Mouse (Mus musculus): Measurements from ENCODE around the gene Jhy. TPM values are rescaled to one million over a fixed set of nuclear protein-coding genes. Genes with fewer than 3 reads are reported as not detected.

The Jhy gene
- total RNA-seq (2021): 0.18 TPM in 1 of 2 replicates, not detected in the other
- long read RNA-seq: 0 reads

DNA sequence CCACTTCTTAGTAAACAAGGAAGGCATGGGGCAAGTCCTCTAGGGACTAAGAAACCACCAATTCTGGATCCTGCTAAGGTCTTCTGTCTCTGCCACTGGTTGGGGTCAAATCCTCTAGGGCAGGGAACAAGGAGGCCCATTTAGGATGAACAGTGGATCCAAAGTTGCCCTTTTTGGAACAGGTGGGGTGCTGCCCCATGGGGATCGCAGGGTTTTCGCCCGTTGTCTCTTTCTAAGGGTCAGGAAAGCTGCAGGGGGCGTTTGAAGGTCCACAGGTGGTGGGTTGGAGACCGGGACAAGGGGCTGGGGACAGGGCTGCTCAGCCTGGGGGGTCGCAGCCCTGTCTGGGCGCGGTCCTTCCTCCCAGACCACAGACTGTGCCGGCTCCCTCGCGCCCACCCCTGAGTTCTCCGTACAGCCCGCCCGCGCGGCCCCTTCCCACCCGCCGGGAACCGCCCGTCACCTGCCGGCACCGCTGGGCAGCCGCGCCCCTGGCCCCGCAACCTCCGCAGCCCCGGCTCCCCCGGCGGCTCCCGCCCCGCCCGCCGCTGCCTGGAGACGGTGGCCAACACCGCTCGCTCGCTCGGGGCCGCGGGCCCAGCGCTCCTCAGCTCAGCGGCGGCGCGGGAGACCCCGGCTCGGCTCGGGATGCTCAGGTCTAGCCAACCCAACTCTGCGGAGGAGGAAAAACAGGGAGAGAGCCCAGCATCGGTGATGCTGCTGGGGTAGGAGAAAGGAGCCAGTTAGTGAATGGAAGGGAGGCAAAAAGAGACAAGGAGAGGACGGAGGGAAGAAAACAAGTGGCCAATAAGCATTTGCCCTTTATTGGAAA lies at the start of gene Jhy:
TSS of gene Jhy (minus strand) at position 533 of the 832 bp plus-strand sequence.
- DNase-seq: no peak

DNA sequence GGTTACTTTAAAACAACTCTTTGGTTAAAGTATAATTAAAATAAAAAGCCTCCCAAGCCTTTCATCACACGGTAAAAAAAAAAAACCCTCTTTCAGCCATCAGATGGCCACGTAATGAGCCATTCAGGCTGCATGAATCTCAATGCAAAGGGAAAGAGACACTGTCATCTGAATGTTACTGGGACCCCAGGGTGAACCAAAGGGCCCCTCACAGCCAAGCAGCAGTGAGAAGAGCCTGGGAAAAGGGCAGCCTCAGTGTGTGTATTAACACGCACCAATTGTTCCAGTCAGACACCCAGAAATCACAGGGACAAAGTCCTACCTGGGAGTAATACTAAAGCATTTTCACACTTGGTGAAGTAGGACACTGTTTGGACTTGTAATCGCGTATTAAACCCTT lies 48.5 kb upstream of the Jhy start:
- no peak for DNase-seq

DNA sequence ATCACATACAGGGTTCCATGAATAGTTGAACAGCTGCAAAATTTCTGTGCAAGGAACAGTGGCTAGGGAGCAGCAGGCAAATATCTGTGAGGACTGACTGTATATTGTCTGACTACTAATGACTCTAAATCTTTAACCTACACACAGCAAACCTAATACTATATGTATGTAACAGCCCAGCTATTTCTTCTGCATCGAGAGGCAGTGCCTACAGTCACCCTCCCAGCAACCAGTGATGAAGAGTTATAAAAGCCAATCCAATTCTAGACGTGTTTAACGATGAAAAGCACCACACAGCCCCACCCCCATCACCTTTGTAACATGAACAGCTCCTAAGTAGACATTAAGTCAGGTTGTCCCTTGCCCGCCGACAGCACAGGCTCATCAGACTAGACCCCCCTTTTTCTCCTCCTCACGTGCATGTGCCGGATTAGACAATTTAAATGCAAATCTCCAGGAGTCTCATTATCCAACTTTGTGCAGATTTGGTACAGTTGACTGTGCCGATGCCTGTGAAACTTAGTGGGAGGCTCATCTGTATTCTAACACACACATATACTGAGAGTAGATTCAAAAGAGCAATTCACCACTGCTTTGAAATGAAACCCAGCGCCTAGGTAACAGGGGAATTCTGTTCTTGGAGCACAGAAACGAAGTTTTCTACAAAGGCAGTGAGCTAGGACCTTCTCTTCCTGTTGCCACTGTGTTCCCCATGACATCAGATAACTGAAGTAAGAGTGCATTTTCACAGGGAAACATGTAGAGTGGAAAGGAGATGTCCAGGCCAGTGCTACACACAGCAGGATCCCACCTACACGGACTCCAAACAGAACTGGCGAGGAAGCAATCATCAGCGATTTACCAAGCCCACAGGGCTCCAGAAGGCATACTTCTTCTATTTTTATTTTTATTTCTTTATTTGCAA lies 47.9 kb upstream of the Jhy start:
- DNase-seq: no peak

DNA sequence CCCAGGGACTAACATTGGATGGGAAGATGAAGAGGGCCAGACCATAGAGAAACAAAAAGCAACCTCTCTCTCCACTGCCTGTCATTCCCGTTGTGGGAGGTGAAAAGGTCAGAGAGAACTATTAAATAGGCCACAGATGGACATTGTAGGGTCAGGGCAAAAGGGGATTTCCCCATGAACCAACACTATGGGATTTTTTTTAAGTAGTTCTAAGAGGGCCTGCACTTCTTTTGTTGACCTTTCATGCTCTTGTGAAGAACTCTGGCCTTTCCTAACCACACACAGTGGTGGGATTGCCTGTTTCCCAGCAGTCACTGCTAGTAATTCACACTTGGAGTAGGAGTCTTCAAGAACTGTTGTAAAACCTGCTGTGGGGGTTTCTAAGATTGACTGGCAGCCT lies 43.9 kb upstream of the Jhy start:
- no peak for DNase-seq

DNA sequence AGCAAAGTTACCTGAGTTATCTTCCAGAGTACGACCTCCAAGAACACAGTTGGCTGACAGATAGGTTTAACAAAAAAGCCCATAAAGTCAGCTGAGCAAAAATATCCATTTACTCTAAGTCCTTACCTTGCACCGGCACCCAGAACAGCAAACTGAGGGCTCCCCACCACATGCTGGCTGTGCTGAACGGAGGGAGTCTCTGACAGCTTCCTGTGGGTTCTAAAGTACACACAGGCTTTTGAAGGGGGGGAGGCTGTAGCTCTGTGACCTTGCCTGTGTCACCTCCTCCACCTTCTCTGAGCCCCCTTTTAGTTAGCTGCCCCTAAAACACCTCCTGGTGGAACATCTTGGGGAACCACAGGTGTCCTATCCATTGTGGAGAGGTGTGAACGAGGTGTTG lies 40.5 kb upstream of the Jhy start, which contains the start of gene Crtam:
TSS of gene Crtam (minus strand) at position 214 of the 400 bp plus-strand sequence.
- no peak for DNase-seq

DNA sequence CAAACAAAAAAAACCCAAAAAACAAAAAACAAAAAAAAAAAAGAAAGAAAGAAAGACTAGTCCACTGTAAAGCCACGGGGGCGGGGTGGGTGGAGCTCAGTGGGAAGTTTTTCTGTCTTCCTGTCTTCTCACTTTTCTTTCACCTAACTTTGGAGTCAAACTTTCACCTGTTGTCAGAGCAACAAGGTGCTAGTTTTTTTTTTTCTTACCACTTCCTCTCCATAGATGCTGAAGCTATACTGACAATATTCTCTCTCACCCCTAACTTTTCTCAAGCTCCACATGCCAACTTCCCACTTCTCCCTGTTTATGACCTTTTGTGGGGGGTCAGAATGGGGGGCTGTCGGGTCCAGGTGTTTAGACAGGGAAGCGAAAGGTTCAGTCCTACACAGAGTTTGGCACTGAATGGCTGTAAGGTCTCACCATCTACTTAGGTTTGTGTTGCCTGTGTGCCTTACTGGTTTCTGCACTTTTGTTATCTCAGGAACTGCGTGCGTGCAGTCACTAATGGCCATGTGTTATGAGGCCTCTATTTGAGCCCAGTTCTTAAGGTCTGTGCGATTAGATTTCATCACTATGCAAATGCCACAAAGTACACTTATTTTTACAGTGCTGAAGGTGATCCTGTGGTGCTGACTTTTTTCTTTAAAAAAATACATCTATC lies 33.3 kb upstream of the Jhy start:
- no peak for DNase-seq

DNA sequence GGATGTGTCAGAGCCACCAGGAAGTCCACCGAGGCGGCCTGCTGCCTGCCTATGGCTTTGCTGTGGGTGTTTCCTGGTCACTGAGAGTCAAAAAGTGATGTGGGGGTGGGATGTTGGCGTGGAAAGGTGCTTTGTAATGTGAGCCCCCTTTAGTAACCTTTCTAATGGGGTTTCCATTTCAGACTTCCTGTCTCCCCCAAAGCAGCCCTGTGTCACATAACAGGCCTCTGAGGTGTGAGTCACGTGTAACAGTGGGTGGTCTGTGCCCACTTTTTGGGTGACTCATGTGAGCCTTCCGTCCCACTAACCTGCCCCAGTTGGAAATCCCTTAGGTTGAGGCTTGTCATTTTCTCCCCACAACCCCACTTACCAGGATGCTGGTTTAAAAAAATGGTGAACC lies 30.2 kb upstream of the Jhy start:
- DNase-seq: no peak

DNA sequence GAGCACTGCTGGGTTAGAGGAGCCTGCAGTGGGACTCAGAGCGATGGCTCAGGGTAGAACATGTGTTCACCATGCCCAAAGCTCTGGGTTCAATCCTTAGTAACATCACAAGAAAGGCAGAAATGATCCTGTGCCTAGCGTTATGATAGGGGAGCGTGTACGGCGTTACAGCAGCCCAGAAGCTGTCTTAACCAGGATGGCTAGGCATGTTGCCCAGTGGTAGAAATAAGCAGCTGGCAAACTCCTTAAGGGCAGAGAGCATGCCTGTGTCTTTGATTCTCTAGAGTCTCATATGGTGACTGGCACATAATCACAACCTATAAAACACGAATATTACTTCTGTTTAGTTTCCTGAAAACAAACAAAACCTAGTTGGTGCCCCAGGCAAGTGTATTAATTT lies 27.6 kb upstream of the Jhy start:
- no peak for DNase-seq

DNA sequence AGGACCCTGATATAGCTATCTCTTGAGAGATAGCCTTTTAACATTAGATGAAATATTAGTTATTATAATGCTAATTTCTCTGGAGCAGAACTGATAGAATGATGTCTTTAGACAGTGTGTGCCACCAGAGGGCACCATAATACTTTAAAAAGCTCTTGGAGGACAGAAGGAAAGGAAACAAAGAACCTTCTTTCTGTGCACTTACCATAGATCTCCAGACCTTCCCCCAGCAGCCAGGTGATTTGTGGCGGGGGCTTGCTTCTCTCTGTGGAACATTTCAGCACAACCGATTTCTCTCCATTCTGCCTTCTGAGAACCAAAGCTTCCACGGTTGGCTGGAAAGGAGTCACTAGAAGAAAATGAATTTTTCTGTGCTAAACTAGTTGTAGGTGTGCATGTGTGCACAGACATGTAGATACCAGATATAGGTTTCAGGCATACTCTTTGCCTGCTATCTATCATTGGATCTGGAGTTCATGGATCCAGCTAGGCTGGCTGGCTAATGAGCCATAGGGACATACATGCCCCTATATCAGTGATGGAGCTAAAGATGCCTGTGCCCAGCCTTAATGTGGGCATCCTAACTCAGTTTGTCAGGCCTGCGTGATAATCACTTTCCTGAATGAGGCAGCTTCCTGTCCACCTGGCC lies 26.1 kb upstream of the Jhy start:
- peak; percentile 22 for DNase-seq

DNA sequence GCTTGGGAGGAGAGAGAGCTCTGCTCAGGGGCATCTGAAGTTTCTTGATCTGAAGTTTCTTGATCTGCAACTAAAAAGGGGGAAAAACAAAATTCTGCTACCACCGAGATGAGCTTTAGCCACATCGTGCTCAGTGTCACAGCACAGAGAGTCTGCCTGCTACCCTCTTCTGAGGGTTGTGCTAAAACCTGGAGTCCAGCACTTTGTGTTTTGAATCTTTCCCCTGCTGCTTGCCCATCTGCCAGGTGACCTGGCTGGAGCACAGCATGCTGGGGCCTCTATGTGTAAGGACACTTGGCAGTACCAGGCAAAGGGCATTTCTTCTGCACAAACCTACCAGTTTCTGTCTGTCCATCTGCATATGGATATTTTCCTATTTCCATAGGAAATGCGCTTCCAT lies 20.4 kb upstream of the Jhy start:
- no peak for DNase-seq

DNA sequence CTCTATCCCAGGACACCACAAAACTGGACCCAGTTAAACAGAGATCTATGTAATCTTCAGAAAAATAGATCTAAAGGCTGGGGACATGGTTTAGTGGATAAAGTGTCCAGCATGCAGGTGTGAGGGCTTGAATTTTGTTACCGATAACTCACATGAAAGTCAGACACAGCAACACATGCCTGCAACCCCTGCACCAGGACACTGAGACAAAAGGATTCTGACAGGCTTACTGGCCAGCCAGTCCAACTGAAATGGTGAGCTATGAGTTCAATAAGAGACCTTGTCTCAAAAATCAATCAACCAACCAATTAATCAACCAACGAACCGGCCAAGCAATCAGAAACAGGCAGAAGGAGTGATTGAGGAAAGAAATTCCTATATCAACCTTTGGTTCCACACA lies 19.8 kb upstream of the Jhy start:
- DNase-seq: no peak

DNA sequence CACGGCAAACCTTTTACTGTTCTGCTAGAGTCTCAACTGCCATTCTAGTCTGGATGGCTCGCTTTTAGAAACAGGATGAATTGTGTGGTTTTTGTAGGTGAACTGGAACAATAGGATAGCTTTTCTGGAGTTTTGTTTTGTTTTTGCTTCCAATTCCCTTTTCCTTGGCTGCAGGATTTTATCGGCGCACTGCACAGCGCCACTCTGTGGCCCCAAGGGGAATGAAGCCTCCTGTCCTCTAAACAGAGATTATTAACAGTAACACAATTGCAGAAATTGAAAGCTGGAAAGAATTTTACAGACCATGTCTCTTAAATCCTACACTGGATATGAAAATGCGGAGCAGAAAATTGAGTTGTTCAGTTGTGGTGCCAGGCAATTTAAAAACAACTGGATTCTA lies 18.6 kb upstream of the Jhy start:
- DNase-seq: no peak

DNA sequence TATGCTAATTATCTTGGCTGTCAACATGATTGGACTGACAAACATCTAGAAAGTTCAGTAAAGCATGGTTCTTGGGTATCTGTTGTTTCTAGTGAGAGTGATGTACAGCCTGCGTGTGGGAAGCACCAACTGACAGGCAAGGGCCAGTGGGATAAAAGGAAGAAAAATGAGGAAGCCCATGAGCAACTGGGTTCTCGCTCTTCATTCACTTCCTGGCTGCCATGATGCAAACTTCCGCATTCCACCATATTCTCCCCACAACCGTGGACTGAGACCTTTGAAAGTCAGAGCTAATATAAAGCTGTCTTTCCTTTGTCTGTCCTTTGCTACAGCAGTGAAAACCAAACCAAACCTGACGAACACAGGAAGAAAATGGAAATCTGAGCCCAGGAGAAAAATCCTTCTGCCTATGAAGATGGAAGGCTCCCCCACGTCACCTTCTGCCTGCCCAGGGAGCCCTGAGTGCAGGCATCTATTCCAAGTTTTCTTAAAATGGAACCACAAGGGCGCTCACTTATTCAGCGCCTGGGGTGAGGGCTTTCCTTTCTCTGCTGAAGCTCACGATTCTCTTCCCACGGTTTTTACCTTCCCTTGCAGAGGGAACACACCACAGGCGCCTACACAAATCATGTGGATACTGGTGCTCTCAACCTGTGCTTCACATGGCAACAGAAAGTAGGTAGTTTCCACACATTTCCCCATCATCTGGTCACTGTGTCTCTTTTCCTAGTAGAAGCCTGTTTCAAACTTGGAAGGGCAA lies 10.3 kb upstream of the Jhy start:
- DNase-seq: no peak

DNA sequence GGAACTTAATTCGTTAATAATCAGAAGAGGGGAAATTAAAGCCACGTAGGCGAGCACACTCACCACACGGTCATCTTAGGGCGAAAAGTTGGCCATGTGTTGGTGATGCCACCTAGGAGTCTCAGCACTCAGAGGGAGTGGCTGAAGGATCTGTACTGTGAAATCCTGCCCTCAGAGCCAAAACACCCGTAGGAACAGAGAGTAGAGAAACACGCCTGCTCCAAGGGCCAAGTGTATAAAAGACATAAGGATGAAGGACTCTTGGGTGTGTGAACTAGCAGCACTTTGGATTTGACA lies 448 bp upstream of the Jhy start:
- DNase-seq: no peak

DNA sequence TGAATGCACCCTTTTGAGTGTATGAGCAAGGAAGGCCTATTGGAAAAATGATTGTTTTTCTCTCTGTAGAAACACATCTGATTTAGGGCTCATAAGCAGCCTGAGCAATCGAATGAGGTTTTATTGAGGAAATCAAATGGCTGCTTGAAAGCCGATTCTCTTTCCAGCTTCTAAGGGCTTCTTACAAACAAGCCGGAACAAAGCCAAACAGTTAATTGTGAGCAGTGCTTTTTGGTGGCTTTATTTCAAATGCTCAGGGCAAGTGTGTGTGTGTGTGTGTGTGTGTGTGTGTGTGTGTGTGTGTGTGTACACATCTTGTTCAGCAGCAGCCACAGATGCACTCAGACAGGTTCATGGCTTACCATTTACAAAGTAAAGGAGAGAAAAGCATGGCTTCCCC lies 2.5 kb downstream of the Jhy start:
- no peak for DNase-seq

DNA sequence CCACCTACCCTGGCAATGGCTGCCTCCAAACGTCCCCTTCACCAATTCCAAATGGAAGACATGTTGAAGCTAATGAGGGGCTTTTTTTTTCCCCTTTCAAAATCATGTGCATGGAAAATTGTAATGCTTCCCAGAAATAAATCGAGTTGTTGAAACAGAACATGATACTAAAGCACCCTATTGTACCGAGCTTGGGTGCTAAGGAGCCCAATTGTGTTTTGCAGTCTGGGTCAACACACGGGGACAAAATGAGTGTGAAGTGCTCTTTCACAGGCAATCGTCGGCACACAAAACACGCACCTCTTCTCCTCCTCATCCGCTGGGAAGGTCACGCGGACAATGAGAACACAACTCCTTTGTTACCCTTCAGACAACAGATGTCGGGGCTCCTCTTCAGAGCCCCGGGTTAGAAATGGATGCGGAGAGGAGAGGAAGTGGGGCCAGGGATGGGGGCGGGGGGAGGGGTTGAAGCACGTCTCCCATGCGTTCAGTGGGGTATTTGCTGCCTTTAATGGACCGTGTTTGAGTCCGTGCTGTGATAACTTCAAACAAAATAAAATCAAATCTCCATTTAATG lies 14.8 kb downstream of the Jhy start:
- DNase-seq: no peak

DNA sequence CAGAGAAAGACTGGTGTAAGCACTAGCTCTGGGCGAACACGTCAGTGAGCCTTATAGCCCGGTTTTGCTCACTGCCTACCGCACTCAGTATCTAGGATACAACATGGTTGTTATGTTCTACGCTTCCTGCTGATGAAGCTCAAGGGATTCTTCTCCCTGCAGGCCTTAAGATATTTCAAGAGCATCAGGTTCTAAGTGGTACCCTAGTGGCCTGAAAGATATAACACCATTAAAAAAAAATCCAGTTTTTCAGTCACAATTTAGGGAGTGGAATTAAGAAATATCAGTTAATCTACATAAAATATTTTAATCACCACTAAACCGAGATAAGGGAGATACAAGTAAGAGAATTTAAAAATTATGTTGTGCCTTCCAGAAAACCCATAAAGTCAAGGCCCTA lies 15.4 kb downstream of the Jhy start:
- no peak for DNase-seq

DNA sequence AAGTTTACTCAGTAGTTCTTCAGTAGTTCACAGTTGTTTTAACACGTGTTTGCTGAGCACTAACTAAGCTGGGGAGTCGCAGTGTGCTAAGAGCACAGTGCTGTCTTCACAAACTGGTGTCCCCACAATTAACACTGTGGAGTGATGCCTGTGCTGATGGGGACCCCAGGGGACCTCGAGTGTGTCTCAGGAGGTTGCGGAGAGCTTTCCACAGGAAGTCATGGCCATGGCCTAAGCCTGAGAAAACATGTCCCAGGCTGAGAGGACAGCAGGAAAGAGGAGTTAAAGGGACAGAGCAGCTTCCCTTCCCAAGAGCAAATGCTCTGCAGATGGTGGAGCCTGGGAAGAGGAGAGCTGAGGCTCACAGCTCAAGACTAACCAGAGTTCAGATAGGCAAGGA lies 16.8 kb downstream of the Jhy start:
- no peak for DNase-seq

DNA sequence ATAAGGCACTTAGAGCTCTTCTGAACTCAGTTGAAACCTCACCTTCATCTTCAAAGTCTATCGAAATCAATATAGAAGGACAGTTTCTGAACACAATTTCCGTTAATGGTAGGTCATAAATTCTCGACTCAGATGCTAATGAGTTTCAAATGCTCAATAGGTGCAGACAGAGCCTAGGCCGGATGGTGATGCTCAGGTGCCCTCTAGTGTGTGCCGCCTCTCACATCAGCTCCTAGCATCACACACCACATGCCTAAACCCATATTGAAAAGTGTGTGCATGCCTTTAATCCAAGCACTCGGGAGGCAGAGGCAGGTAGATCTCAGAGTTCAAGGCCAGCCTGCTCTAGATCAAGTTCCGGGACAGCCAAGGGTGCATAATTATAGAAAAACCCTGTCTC lies 26.5 kb downstream of the Jhy start:
- no peak for DNase-seq

DNA sequence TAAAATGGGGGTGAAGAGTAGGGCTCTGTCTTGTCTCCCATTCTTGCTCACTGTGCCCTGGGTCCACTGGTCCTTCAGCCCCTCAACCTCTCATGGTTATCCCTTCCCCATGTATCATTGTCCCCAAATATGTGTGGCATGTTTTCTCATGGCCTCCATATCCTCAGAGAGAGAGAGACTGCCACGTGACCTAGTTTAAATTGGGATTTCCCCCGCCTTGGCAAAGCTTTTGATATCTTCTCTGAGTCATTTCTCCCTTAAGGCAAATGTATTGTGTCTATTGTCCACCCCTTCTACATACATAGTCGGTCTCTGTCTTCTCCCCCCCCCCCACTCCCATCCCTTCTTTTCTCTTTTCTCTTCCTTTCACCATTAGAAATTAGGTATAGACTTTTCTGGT lies 30.6 kb downstream of the Jhy start:
- no peak for DNase-seq

DNA sequence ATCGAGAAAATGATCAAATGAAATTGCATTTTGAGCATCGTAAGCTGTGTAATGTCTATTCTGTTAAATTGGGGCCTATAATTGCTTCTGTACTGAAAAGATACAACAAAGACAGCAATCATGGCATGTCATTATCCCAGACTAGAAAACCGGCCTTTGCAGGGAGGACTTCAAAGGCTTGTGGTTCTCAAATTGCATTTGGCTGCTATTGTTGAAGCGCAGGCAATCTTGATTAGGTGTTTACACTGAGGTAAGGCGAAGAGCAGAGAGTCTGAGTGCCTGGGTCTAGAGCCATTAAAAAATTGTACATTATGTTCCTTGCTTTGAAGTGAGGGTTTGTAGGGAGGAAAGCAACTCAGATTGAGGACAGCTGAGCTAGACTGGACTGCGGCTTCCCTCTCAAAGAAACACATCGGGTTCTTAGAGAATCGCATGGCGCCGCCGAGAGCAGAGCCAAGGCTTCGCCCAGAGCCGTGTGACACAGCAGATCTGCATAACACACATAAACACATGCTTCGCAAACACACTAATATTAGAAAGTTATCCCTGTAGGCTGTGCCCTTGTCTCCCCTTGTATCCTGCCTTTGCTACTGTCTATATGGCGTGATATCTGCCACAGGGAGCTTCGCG lies 36.5 kb downstream of the Jhy start:
- DNase-seq: no peak

Data from adrenal gland, postnatal 25 days (tissue).